Mouse (Mus musculus) spleen, adult 18-20 months (tissue): ENCODE data around the gene Slc25a43.
A peak's percentile ranks its signal among the peaks of the same experiment; 100 is the strongest.
"Not testable (repeated sequence)": the region's sequence is repeated elsewhere in the genome, so short reads cannot be mapped to it uniquely, and the experiment has no call there.

Source experiments
- DNase-seq, 2 experiments: peaks; one replicate each; pipeline ENCODE4 v3.0.0; 2022; ENCODE audit warnings: mixed read lengths in 2 of 2

The Slc25a43 gene

DNA sequence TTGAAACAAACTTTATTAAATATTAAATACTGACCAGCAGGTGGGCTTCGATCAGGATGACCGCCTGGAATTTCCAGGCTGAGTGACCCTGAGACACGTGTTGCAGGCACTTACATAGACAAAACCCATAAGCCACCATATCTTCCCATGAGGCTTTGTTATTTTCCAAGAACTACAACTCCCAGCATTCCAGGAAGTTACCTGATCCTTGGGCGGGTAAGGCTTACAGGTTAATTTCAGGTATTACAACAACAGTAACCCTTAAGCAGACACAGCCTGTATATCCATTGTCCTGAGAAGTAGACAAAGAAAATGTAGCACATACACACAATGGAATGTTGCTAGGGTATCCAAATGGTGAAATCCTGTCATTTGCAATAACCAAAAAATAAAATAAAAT lies 45.9 kb downstream of the Slc25a43 start:
- no peak for DNase-seq

GRCm38 (mm10) chrX:36794571-36794970 lies 51.1 kb downstream of the Slc25a43 start:
- no peak for DNase-seq

GRCm38 (mm10) chrX:36795424-36796162 lies 52.1 kb downstream of the Slc25a43 start, which contains the start of gene Slc25a5:
Gene Slc25a5 (plus strand): TSS chrX:36795651.
- DNase-seq = peak; percentile 71 to 76

- DNase-seq = peak; percentile 70 to 77
These were observed 52.7 kb downstream of the Slc25a43 start for GRCm38 (mm10) chrX:36796163-36796581.

GRCm38 (mm10) chrX:36796734-36797133 lies 53.3 kb downstream of the Slc25a43 start:
- DNase-seq = not testable (repeated sequence)

GRCm38 (mm10) chrX:36799131-36799879 lies 55.8 kb downstream of the Slc25a43 start:
- no peak for DNase-seq

DNA sequence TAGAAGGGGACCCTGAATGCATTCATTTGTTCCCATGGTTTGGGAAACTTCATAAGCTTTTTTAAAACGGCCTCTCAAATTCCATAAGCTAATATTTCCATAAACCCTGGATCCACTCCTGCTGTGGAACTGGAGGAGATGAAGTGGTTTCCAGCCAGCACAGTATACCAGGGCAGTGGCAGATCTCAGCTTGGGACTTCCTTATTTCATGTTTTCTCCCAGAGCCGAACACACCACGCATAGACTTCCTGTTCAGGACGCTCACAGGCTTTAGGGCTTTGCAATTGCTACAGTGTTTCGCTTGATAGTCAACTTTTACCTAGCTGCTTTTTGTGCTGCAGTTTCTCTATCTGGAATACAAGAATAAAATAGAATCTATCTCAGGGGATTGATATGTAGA lies 59.7 kb downstream of the Slc25a43 start:
- no peak for DNase-seq

- DNase-seq = no peak
These were observed 60.7 kb downstream of the Slc25a43 start for GRCm38 (mm10) chrX:36804196-36804595.

- DNase-seq = no peak
These were observed 62.2 kb downstream of the Slc25a43 start for GRCm38 (mm10) chrX:36805466-36806235.

- peak; percentile 76 to 78 for DNase-seq
These were observed 64.2 kb downstream of the Slc25a43 start for GRCm38 (mm10) chrX:36807360-36808317.

DNA sequence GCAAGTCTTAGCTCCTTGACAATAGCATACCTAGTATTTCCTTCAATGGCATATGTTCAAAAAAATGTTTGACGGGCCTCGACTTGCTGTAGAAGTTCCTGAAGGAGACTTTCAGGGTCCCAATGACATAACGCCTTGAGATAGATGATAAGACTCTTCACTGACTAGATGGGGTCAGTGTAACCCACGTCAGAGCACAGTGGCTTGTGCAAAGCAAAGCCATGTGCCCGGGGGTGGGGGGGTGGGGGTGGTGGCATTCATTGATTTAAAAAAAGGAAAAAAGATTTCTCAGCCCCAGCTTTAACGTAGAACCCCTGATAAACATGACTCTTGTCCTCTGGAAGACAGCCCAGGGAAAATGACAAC lies 64.8 kb downstream of the Slc25a43 start:
- no peak for DNase-seq

GRCm38 (mm10) chrX:36811377-36811776 lies 67.9 kb downstream of the Slc25a43 start:
- no peak for DNase-seq

DNA sequence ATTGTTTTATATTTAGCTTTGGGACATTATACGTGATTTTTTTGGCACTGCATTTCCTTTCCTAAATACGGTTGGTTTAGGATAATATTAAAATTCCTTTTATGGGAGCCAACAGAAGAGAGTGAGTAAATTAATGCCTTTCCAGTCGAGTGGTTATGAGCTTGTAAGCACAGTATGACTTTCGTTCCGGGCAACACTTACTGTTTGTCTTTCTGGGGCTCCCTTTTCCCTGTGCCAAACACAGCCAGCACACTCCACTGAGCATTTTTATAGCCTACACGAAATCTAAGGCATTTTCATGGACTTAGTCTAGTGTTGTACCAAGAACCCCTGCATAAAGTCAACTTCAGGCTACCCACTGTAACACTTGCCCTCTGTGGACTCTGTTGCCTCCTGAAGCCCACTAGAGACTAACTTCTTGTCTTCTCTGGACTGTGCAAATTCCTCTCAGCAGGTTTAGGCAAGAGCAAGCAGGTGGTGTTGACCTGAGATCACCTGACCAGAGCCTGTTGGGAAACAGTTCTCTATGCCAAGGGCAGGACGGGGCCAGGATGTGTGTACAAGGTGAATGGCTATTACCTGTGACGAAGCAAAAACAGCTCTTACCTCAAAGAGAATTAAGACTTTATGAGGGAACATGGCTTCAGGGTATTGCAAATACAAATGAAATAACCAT lies 70.8 kb downstream of the Slc25a43 start:
- no peak for DNase-seq

- no peak for DNase-seq
These were observed 71.6 kb downstream of the Slc25a43 start for GRCm38 (mm10) chrX:36815022-36815421.

GRCm38 (mm10) chrX:36815439-36815838 lies 72.0 kb downstream of the Slc25a43 start:
- DNase-seq = no peak

DNA sequence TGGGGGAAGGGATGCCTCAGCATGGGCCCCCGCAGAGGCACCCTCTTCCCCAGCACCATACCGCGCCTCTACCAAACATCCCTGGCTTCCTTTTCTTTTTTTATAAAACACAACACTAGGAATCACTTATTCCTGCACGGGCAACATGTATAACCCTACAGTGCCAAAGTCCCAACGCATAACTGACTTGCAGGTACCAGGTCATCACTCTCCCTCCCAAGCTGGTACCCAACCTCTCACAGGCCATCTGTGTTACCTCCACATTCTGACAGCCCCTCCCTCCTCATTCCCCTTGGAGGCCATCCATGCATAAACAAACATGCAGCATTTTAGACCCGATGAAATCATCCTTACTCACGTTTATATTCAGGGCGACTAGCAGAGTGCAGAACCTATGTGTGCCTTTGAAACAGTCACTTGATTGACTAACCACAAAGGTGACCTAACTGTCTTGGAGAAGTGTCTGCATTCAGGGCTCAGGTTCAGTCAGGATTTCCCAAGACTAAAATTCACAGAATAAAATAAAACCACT lies 73.0 kb downstream of the Slc25a43 start:
- DNase-seq = no peak

GRCm38 (mm10) chrX:36816953-36817441 lies 73.5 kb downstream of the Slc25a43 start:
- DNase-seq = no peak

DNA sequence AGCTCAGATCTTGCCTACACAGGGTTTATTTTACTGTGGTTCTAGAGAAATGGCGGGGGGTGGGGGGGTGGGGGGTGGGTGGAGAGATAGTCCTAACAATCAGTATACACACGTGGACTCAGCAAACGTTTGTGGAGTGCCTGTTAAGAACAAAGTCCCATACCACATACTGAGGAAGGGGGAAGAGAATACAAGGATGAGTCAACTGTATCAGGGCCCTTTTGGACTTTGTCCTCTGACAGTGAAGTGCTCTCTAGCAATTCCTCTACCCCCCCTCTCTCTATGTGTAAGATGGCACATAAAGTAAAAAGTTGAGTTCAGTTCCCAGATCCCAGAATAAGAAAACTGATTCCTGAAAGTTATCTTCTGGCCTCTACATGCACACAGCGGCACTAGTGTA lies 76.1 kb downstream of the Slc25a43 start:
- no peak for DNase-seq

- DNase-seq = peak; percentile 17 to 41
These were observed 76.7 kb downstream of the Slc25a43 start for GRCm38 (mm10) chrX:36820201-36820600.

DNA sequence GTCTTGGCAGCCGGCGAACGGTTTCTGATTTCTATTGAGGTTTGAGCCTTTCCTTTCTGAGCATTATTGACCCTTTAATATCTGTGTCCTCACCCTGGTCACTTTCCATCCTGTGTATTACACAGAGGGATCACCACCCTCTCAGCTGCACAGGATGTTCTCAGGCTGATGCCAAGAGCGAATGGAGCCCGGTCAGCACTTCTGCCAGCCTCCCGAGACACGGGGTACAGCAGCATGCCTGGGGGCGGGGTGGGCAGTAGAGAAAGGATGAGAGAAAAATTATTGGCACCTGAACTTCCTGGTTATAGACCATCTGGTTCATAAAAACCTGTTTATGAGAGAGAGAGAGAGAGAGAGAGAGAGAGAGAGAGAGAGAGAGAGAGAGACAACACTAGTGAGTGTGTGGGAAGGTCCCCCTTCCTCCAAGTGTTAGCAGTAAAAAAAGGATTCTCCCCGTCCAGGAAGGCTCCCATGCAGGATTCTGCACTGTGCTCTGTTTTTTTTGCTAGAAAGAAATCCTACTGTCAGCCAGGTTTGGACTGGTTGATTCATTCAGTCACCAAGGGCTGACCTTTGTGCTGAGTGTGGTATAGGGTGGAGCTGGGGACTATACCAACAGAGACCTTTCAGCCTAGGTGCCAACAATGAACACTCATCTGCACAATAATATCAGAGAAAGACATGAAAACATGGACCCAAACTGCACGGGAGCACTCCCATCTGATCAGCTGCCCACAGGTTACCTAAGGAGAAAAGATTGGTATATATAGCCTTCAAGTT lies 80.7 kb downstream of the Slc25a43 start:
- DNase-seq = no peak
